Mouse (Mus musculus) forebrain, embryonic 11.5 days (tissue): ENCODE results near the gene Fut1. TPM values are rescaled to one million over a fixed set of nuclear protein-coding genes. Genes with fewer than 3 reads are reported as not detected.

Experiments used
- ATAC-seq: fragments of 200-750 bp; cut with Nextera tagmentation; replicated peaks from 2 replicates; pipeline ENCODE4 v1.8.0; 2017; ENCODE audit warnings: moderate TSS enrichment; ENCODE audit not compliant: low FRiP score
- DNase-seq: peaks from one replicate; pipeline ENCODE4 v3.0.0-alpha.2; 2017; ENCODE audit warnings: low spot score
- H3K27ac ChIP-seq: fragments of 300-500 bp; sonication (generic); 2 replicates; pipeline ENCODE4 v1.5.1; 2014; ENCODE audit warnings: low read depth, low read length
- H3K27me3 ChIP-seq: fragments of 300-500 bp; sonication (generic); 2 replicates; pipeline ENCODE4 v1.6.1; 2014; ENCODE audit warnings: mild to moderate bottlenecking, low read length, mixed read lengths; ENCODE audit not compliant: control insufficient read depth, insufficient read depth
- H3K36me3 ChIP-seq: fragments of 300-500 bp; sonication (generic); 2 replicates; pipeline ENCODE4 v1.6.1; 2014; ENCODE audit warnings: mild to moderate bottlenecking, low read length, moderate library complexity, mixed read lengths; ENCODE audit not compliant: control insufficient read depth, insufficient read depth
- H3K4me1 ChIP-seq: fragments of 300-500 bp; sonication (generic); replicated peaks from 2 replicates; pipeline ENCODE4 v1.6.1; 2014; ENCODE audit warnings: low read length, mixed read lengths; ENCODE audit not compliant: control insufficient read depth, insufficient read depth
- H3K4me2 ChIP-seq: fragments of 300-500 bp; sonication (generic); 2 replicates; pipeline ENCODE4 v1.6.1; 2014; ENCODE audit warnings: low read depth, mild to moderate bottlenecking, low read length, moderate library complexity, mixed read lengths; ENCODE audit not compliant: severe bottlenecking
- H3K4me3 ChIP-seq: fragments of 300-500 bp; sonication (generic); 2 replicates; pipeline ENCODE4 v1.5.1; 2014; ENCODE audit warnings: low read depth, low read length
- H3K9ac ChIP-seq: fragments of 300-500 bp; sonication (generic); 2 replicates; pipeline ENCODE4 v1.6.1; 2014; ENCODE audit warnings: low read length
- H3K9me3 ChIP-seq: fragments of 300-500 bp; sonication (generic); 2 replicates; pipeline ENCODE4 v1.6.1; 2016; ENCODE audit warnings: low read length, mixed read lengths; ENCODE audit not compliant: control insufficient read depth
- WGBS: fragments of 180-500 bp; shearing (Covaris S2); extraction: QIAGEN DNeasy Blood & Tissue Kit; methylation state at CpG from one replicate; pipeline ENCODE4 v1.1.7; 2014; 5-methylcytosine and 5-hydroxymethylcytosine counted together
- polyA plus RNA-seq: library from polyadenylated mRNA; unstranded; fragments of >200 nt; fragmentation: Nextera tagmentation; extraction: Ambion mirVana; gene quantifications from 2 replicates; pipeline ENCODE4 v1.2.1, GENCODE M21; 2014

Fut1 gene
- polyA plus RNA-seq, 1 experiment from 2014 or later: not detected

GRCm38 (mm10) chr7:45619592-45619991 lies 2.5 kb downstream of the Fut1 start:
- H3K36me3 ChIP-seq: no peaks in the 10 kb centered on the region
- no peaks in the 10 kb centered on the region for H3K4me1 ChIP-seq
- H3K9me3 ChIP-seq: no peaks in the 10 kb centered on the region
- 93% methylated on average over 5 of the region's 5 CpGs for WGBS
- no peak overlapping the region for H3K27ac ChIP-seq
- no peak overlapping the region for H3K4me3 ChIP-seq
- DNase-seq (no peak), ATAC-seq (no peak)
- H3K9ac ChIP-seq: no peak overlapping the region
- no peak overlapping the region for H3K4me2 ChIP-seq
- peaks cover 20% of the 10 kb centered on the region for H3K27me3 ChIP-seq

GRCm38 (mm10) chr7:45621443-45621842 lies 4.4 kb downstream of the Fut1 start, which contains the start of gene Izumo1:
Gene Izumo1 (plus strand): TSS chr7:45621811.
- Histone ChIP-seq H3K4me3 (no peak within 1 kb of the TSS), H3K9ac (no peak within 1 kb of the TSS), H3K27me3 (peaks cover 18% of the 10 kb centered on the region), H3K36me3 (no peaks in the 10 kb centered on the region), H3K4me1 (no peaks in the 10 kb centered on the region), H3K27ac (no peak within 1 kb of the TSS), H3K9me3 (no peaks in the 10 kb centered on the region), H3K4me2 (no peak within 1 kb of the TSS)
- no peak for DNase-seq
- ATAC-seq: no peak
- 31% methylated on average over 9 of the region's 9 CpGs for WGBS

GRCm38 (mm10) chr7:45623507-45623906 lies 6.4 kb downstream of the Fut1 start:
- WGBS: 96% methylated on average over 11 of the region's 11 CpGs
- Histone ChIP-seq H3K27me3 (peaks cover 15% of the 10 kb centered on the region), H3K4me2 (no peak overlapping the region), H3K27ac (no peak overlapping the region), H3K9me3 (no peaks in the 10 kb centered on the region), H3K9ac (no peak overlapping the region), H3K36me3 (no peaks in the 10 kb centered on the region), H3K4me3 (no peak overlapping the region), H3K4me1 (peaks cover 2% of the 10 kb centered on the region; the same call in 1 of the 2 replicates)
- DNase-seq (no peak), ATAC-seq (no peak)

GRCm38 (mm10) chr7:45624718-45625117 lies 7.6 kb downstream of the Fut1 start:
- 90% methylated on average over 3 of the region's 3 CpGs for WGBS
- H3K4me2 ChIP-seq: no peak overlapping the region
- peaks cover 15% of the 10 kb centered on the region for H3K27me3 ChIP-seq
- no peak for DNase-seq
- H3K36me3 ChIP-seq: no peaks in the 10 kb centered on the region
- H3K27ac ChIP-seq: no peak overlapping the region
- H3K9me3 ChIP-seq: no peaks in the 10 kb centered on the region
- no peak for ATAC-seq
- H3K4me3 ChIP-seq: no peak overlapping the region
- H3K4me1 ChIP-seq: peaks cover 2% of the 10 kb centered on the region; the same call in 1 of the 2 replicates
- no peak overlapping the region for H3K9ac ChIP-seq

- no peak overlapping the region for H3K9ac ChIP-seq
- no peak overlapping the region for H3K4me2 ChIP-seq
- peaks cover 15% of the 10 kb centered on the region for H3K27me3 ChIP-seq
- H3K36me3 ChIP-seq: no peaks in the 10 kb centered on the region
- ATAC-seq: no peak
- 90% methylated on average over 8 of the region's 8 CpGs for WGBS
- H3K4me3 ChIP-seq: no peak overlapping the region
- no peak for DNase-seq
- H3K4me1 ChIP-seq: peaks cover 2% of the 10 kb centered on the region; the same call in 1 of the 2 replicates
- H3K27ac ChIP-seq: no peak overlapping the region
- no peaks in the 10 kb centered on the region for H3K9me3 ChIP-seq
Measured at GRCm38 (mm10) chr7:45625481-45625880, 8.4 kb downstream of the Fut1 start.

- H3K4me1 ChIP-seq: peaks cover 2% of the 10 kb centered on the region; the same call in 1 of the 2 replicates
- 88% methylated on average over 7 of the region's 7 CpGs for WGBS
- H3K27me3 ChIP-seq: peaks cover 15% of the 10 kb centered on the region
- H3K4me2 ChIP-seq: no peak overlapping the region
- H3K9me3 ChIP-seq: no peaks in the 10 kb centered on the region
- H3K27ac ChIP-seq: no peak overlapping the region
- ATAC-seq (no peak), DNase-seq (no peak)
- no peaks in the 10 kb centered on the region for H3K36me3 ChIP-seq
- H3K9ac ChIP-seq: no peak overlapping the region
- no peak overlapping the region for H3K4me3 ChIP-seq
Measured at GRCm38 (mm10) chr7:45626571-45627076, 9.5 kb downstream of the Fut1 start.

GRCm38 (mm10) chr7:45627261-45627660 lies 10.2 kb downstream of the Fut1 start, which contains the start of gene Rasip1:
Gene Rasip1 (plus strand): TSS chr7:45627488.
- ATAC-seq (no peak), DNase-seq (no peak)
- Histone ChIP-seq H3K36me3 (no peaks in the 10 kb centered on the region), H3K27ac (0 out of 2 replicates have a peak within 1 kb of the TSS, but pooled peaks have one; percentile 43), H3K4me1 (peaks cover 2% of the 10 kb centered on the region; the same call in 1 of the 2 replicates), H3K9me3 (no peaks in the 10 kb centered on the region), H3K4me3 (peak within 1 kb of the TSS; percentile 45), H3K27me3 (peaks cover 15% of the 10 kb centered on the region), H3K9ac (peak within 1 kb of the TSS; percentile 74), H3K4me2 (peak within 1 kb of the TSS; percentile 83)
- WGBS: 89% methylated on average over 9 of the region's 9 CpGs

- DNase-seq (peak; percentile 94), ATAC-seq (peak; percentile 77)
- Histone ChIP-seq H3K36me3 (no peaks in the 10 kb centered on the region), H3K9ac (peak overlapping the region; percentile 74), H3K9me3 (no peaks in the 10 kb centered on the region), H3K4me1 (peaks cover 2% of the 10 kb centered on the region; the same call in 1 of the 2 replicates), H3K4me2 (peak overlapping the region; percentile 83), H3K4me3 (peak overlapping the region; percentile 45), H3K27me3 (peaks cover 15% of the 10 kb centered on the region), H3K27ac (0 out of 2 replicates have a peak overlapping the region, but pooled peaks have one; percentile 43)
- WGBS: 1% methylated on average over 100 of the region's 105 CpGs
Measured at GRCm38 (mm10) chr7:45628364-45629294, 11.5 kb downstream of the Fut1 start.
